Mouse (Mus musculus): Measurements from ENCODE around the gene Mapk3.

DNA sequence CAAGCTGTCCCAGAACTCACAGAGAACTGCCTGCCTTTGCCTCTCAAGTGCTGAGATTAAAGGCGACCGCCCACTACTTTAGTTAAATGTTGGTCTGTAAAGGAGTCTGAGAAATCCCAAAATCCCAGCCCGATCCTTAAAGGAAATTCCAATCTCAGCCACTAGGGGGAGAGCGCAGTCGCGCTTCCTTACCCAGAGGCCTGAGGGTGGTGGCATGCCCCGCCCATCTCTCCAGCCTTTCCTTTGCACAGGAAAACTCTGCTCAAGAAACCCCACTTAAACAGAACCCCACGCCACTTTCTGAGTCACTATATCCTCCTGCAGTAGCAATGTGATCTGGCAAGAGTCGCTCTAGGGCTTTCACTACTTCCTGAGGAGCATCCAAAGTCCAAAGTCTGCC is 4.5 kb upstream of the Mapk3 start:
- peak; percentile 96 for TF ChIP-seq CTCF (IDR thresholded peaks at IDR 0.05; ENCODE audit: extremely low read depth, insufficient read length, insufficient replicate concordance, low read depth, low read length)
- no peak for TF ChIP-seq POLR2A (IDR thresholded peaks at IDR 0.05; ENCODE audit: low read depth, low read length)

Measured in small intestine, adult 2 months (tissue).